Mouse (Mus musculus) adrenal gland, adult 2 months (tissue): Measurements from ENCODE around the gene Hcls1. TPM values are rescaled to one million over a fixed set of nuclear protein-coding genes. Genes with fewer than 3 reads are reported as not detected.

Source experiments
- DNase-seq: peaks from one replicate; pipeline ENCODE4 v3.0.0; 2021
- polyA plus RNA-seq: library from polyadenylated mRNA; depleted of rRNA; stranded (reverse); fragments of >200 nt; gene quantifications from 2 replicates; pipeline ENCODE4 v1.2.3, GENCODE M21; 2012; rRNA removed
- total RNA-seq, 2 experiments: library from RNA; stranded (reverse); gene quantifications; 2 replicates each; pipeline ENCODE4 v1.2.3; 2021

Gene Hcls1
- total and polyA plus RNA-seq, 3 experiments, result 7.7 to 15.4 (median 10.3) TPM

- no peak for DNase-seq
Observed at GRCm38 (mm10) chr16:36989493-36989892, 54.7 kb downstream of the Hcls1 start.

DNA sequence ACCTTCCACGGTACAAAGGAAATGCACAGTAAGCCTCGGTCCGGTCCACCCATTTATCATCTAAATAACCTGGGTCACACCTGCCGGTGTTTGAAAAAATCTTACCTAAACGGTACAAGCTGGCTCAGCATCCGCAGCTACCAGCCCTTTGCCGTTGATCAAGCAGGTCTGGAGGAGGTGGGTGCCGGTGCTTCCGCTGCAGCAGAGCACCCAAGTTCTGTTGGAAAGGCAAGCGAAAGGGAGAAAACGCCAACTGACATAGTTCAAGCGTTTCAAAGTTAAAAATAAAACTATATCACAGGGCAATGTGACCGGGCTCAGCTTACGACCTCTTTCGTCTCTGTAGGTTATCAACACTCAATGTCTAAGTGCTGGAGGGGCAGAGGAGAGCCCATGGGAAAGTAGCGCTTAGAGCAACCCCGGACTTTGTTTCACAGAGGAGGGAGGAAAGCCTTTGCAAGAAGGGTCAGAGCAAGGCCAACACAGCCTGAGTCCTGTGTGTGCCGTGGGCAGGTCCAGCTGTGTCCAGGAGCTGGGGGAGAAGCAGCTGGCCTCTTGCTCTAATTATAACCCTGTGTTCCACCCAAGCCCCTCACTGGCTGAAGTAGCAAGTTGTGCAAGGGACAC lies 55.3 kb downstream of the Hcls1 start, which contains the start of gene Fbxo40:
Gene Fbxo40, minus strand, starts transcription at position 469 of the 627 bp plus-strand sequence.
- DNase-seq, result no peak

GRCm38 (mm10) chr16:36997650-36998049 lies 62.9 kb downstream of the Hcls1 start:
- DNase-seq, result peak; percentile 16

- DNase-seq, result no peak
Observed at GRCm38 (mm10) chr16:36999366-36999972, 64.7 kb downstream of the Hcls1 start.

DNA sequence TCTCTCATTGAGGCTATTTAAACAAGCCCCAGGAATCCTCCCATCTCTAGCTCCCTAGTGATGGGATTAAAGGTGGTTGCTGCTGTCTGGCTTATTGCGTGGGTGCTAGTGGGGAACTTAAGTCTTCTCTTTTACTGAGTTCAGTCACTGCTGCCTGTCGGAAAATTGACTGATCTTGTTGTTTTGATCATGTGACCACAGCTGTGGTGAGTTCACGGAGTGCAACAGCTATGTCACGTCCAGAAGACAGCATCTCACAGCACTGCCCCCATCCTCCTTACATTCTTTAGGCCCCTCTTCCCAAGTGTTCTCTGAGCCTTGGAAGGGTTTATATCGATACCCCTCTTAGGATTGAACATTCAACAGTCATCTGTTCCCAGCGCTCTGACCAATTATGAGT lies 74.5 kb downstream of the Hcls1 start:
- DNase-seq, result no peak

- peak; percentile 33 for DNase-seq
Observed at GRCm38 (mm10) chr16:37010370-37010769, 75.6 kb downstream of the Hcls1 start.

DNA sequence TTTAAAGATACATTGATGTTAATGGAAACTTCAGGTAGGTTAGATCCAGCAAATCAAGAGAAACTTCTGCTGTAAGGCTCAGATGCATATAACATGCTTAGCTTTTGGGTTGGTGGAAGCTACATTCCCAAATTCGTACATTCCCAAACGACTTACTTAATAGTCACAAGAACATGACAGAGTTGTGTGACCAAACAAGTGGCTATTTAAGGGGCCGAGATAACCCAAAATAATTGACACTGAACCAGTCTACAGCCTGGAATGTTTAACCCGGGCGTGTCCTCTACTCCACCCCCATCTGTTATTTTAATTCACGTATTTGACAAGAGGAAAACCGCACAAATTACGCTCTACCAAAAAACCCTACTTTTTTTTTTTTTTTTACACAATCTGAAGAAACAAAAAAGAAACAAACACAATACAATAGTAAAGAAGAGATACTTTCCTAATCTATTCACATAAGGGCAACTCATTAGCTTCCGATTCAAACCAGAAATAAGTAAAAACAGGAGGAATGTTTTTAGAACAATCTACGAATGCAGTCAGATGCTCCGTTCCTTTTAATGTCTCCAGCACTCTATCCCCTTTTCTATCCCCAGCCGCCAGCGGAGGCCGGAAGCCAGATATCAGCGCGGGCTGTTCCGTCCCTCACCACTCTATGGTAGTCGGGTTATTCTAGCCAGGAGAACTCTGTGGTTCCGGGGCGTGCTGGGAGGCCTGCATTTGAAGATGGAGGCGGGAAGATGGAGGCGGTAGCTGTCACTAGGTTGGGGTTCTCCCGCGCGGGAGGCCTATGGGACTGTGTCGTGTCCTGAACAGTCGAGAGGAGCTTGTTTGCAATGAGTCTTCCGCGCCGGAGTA lies 76.5 kb downstream of the Hcls1 start, which contains the start of gene Polq:
Gene Polq, plus strand, starts transcription at position 726 of the 861 bp plus-strand sequence.
- peak; percentile 95 for DNase-seq

- DNase-seq, result no peak
Observed at GRCm38 (mm10) chr16:37011922-37012289, 77.1 kb downstream of the Hcls1 start.

GRCm38 (mm10) chr16:37012336-37012735 lies 77.6 kb downstream of the Hcls1 start:
- no peak for DNase-seq

Other genes with a start within 250 kb of the Hcls1 start
- not detected for gene Ildr1, start 241.0 kb upstream of the Hcls1 start, total RNA-seq
- gene Ildr1, start 241.0 kb upstream of the Hcls1 start, polyA plus RNA-seq, result not detected in 2 replicates
- gene Slc15a2, start 150.0 kb upstream of the Hcls1 start, total RNA-seq, result 1 to 10 TPM; 4.1 to 5.3 TPM
- 0.20 TPM in 1 of 2 replicates, not detected in the other for gene Slc15a2, start 150.0 kb upstream of the Hcls1 start, polyA plus RNA-seq
- gene Iqcb1, start 106.6 kb upstream of the Hcls1 start, total RNA-seq, result 10 to 100 TPM; 13.8 to 18.2 TPM
- 0.26 and 1.1 TPM in 2 replicates for gene Iqcb1, start 106.6 kb upstream of the Hcls1 start, polyA plus RNA-seq
- 1 to 10 TPM; 1.4 to 1.8 TPM for gene Eaf2, start 60.0 kb upstream of the Hcls1 start, total RNA-seq
- not detected in 2 replicates for gene Eaf2, start 60.0 kb upstream of the Hcls1 start, polyA plus RNA-seq
- 10 to 100 TPM; 68.0 to 98.8 TPM for gene Golgb1, start 59.8 kb upstream of the Hcls1 start, total RNA-seq
- 50.7 and 55.0 TPM in 2 replicates for gene Golgb1, start 59.8 kb upstream of the Hcls1 start, polyA plus RNA-seq
- under 1 TPM; 0.28 to 0.29 TPM for gene Fbxo40, start 55.5 kb downstream of the Hcls1 start, total RNA-seq
- 0.04 and 0.12 TPM in 2 replicates for gene Fbxo40, start 55.5 kb downstream of the Hcls1 start, polyA plus RNA-seq
- gene Polq, start 76.8 kb downstream of the Hcls1 start, total RNA-seq, result under 1 TPM; 0.35 to 0.75 TPM
- 0.06 TPM in 1 of 2 replicates, not detected in the other for gene Polq, start 76.8 kb downstream of the Hcls1 start, polyA plus RNA-seq